Mouse (Mus musculus) kidney, postnatal 0 days (tissue): ENCODE measurements around the gene Jsrp1. TPM values are rescaled to one million over a fixed set of nuclear protein-coding genes. Genes with fewer than 3 reads are reported as not detected.

Experiments used
- ATAC-seq: fragments of 200-750 bp; cut with Nextera tagmentation; replicated peaks from 2 replicates; pipeline ENCODE4 v1.8.0; 2017; ENCODE audit warnings: low read depth, moderate number of reproducible peaks, moderate TSS enrichment, moderate library complexity; ENCODE audit not compliant: low FRiP score
- DNase-seq: peaks from one replicate; pipeline ENCODE4 v3.0.0-alpha.2; 2016; ENCODE audit warnings: low spot score
- H3K27ac ChIP-seq: fragments of 300-500 bp; sonication (generic); 2 replicates; pipeline ENCODE4 v1.5.1; 2014; ENCODE audit warnings: mild to moderate bottlenecking
- H3K27me3 ChIP-seq: fragments of 300-500 bp; sonication (generic); 2 replicates; pipeline ENCODE4 v1.6.1; 2014; ENCODE audit warnings: low read length, mixed read lengths; ENCODE audit not compliant: insufficient read depth
- H3K36me3 ChIP-seq: fragments of 300-500 bp; sonication (generic); 2 replicates; pipeline ENCODE4 v1.6.1; 2014; ENCODE audit warnings: low read length, mixed read lengths; ENCODE audit not compliant: insufficient read depth
- H3K4me1 ChIP-seq: fragments of 300-500 bp; sonication (generic); replicated peaks from 2 replicates; pipeline ENCODE4 v1.6.1; 2014; ENCODE audit warnings: antibody characterized with exemption, low read length, mixed read lengths; ENCODE audit not compliant: insufficient read depth
- H3K4me2 ChIP-seq: fragments of 300-500 bp; sonication (generic); 2 replicates; pipeline ENCODE4 v1.6.1; 2014; ENCODE audit warnings: mild to moderate bottlenecking, low read length, moderate library complexity, mixed read lengths
- H3K4me3 ChIP-seq: fragments of 300-500 bp; sonication (generic); replicated peaks from 2 replicates; pipeline ENCODE4 v1.5.1; 2014; ENCODE audit warnings: low read depth, low read length
- H3K9ac ChIP-seq: fragments of 300-500 bp; sonication (generic); 2 replicates; pipeline ENCODE4 v1.6.1; 2014; ENCODE audit warnings: low read depth, low read length
- H3K9me3 ChIP-seq: fragments of 300-500 bp; sonication (generic); replicated peaks from 2 replicates; pipeline ENCODE4 v1.6.1; 2016; ENCODE audit warnings: low read length, inconsistent platforms, mixed read lengths
- CTCF ChIP-seq: IDR thresholded peaks from 2 replicates; pipeline ENCODE4 v1.5.1; 2016; ENCODE audit warnings: antibody characterized with exemption, low read depth, mild to moderate bottlenecking, moderate library complexity
- WGBS: fragments of 180-500 bp; shearing (Covaris S2); extraction: QIAGEN DNeasy Blood & Tissue Kit; methylation state at CpG from one replicate; pipeline ENCODE4 v1.1.7; 2014; 5-methylcytosine and 5-hydroxymethylcytosine counted together
- polyA plus RNA-seq: library from polyadenylated mRNA; unstranded; fragments of >200 nt; fragmentation: Nextera tagmentation; extraction: Ambion mirVana; gene quantifications from 2 replicates; pipeline ENCODE4 v1.2.1, GENCODE M21; 2015

The Jsrp1 gene
- polyA plus RNA-seq, 1 experiment from 2014 or later: 4.6 TPM

DNA sequence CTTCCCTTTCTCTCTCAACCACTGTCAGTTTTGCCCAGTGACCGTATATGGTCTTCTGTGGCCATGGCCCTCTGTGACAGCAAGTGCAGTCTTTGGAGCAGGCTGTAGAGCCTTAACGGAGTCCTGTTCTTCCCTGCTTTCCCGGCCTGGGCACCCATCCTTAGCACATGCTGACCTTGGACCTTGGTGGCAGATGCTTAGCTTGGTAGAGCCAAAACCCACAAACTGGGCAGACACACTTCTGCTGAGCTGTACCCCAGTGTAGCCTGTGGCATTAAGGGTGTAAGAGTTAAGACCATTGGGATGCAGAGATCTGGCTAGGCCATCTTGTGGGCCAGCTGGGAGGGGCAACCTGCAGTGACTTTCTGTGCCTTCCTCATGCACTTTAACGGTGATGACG is 39.5 kb downstream of the Jsrp1 start:
- H3K27ac ChIP-seq: no peak overlapping the region
- TF ChIP-seq CTCF: no peak
- no peak overlapping the region for H3K4me3 ChIP-seq
- H3K9me3 ChIP-seq: no peaks in the 10 kb centered on the region
- no peak for DNase-seq
- peaks cover 76% of the 10 kb centered on the region for H3K36me3 ChIP-seq
- ATAC-seq: no peak
- no peaks in the 10 kb centered on the region for H3K27me3 ChIP-seq
- WGBS: 80% methylated on average over 5 of the region's 5 CpGs
- H3K4me2 ChIP-seq: no peak overlapping the region
- H3K4me1 ChIP-seq: no peaks in the 10 kb centered on the region
- no peak overlapping the region for H3K9ac ChIP-seq

DNA sequence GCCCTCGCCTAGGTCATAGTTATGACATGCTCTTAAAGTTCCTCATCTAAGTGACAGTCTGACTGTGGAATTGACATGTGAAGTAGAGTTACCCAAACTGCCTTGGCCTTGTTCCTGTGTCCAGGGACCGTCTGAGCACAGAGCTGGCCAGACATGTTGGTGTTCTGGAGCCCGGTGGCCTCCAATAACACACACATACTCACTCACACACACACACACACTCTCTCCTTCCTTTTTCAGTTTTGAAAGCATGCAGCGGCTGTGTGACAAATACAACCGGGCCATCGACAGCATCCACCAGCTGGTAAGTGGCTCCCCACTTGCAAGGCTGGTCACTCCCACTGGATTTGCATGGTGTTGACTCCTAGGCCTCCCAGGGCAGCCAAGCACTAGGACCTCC is 44.9 kb downstream of the Jsrp1 start:
- peaks cover 67% of the 10 kb centered on the region for H3K36me3 ChIP-seq
- no peaks in the 10 kb centered on the region for H3K27me3 ChIP-seq
- H3K4me3 ChIP-seq: no peak overlapping the region
- no peaks in the 10 kb centered on the region for H3K4me1 ChIP-seq
- H3K4me2 ChIP-seq: no peak overlapping the region
- TF ChIP-seq CTCF: no peak
- H3K9me3 ChIP-seq: no peaks in the 10 kb centered on the region
- WGBS: 93% methylated on average over 6 of the region's 6 CpGs
- H3K27ac ChIP-seq: no peak overlapping the region
- ATAC-seq (no peak), DNase-seq (no peak)
- H3K9ac ChIP-seq: no peak overlapping the region

DNA sequence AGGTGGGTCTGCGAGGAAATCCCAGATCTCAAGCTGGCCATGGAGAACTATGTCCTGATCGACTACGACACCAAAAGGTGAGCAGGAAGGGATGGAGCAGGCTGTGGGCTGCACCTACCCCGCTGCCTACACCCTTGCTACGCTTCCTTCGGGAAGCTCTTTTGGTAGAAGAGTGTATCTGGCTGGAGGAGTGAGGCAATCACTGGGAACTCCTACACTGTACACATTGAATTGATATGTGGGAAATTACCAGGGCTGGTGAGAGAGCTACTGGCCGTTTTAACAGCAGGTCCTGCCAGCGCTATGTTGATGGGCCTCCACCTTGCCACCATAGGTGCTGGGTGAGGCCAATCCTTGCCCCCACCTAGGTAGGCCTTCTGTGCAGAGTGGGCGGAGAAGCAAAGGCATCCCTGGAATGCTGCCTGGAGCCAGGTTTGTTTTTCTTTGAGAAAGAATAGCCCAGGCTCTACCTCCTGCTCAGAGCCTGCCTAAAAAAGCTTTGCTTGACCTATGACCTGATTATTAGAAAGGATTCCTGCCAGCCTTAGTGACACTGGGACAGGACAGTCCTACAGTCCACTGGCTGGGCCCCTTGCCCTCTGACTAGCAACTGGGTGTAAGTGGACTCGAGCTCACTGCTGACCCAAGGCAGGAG is 47.0 kb downstream of the Jsrp1 start:
- no peaks in the 10 kb centered on the region for H3K9me3 ChIP-seq
- H3K27ac ChIP-seq: peak overlapping the region; percentile 31; the same call in 1 of the 2 replicates
- ATAC-seq (peak; percentile 25; the same call in 1 of the 2 replicates), DNase-seq (no peak)
- H3K4me2 ChIP-seq: no peak overlapping the region
- 0 out of 2 replicates have a peak, but pooled peaks cover 5% of the 10 kb centered on the region for H3K4me1 ChIP-seq
- no peak overlapping the region for H3K4me3 ChIP-seq
- no peak for TF ChIP-seq CTCF
- H3K36me3 ChIP-seq: peaks cover 47% of the 10 kb centered on the region
- H3K9ac ChIP-seq: no peak overlapping the region
- H3K27me3 ChIP-seq: no peaks in the 10 kb centered on the region
- 76% methylated on average over 10 of the region's 10 CpGs for WGBS

DNA sequence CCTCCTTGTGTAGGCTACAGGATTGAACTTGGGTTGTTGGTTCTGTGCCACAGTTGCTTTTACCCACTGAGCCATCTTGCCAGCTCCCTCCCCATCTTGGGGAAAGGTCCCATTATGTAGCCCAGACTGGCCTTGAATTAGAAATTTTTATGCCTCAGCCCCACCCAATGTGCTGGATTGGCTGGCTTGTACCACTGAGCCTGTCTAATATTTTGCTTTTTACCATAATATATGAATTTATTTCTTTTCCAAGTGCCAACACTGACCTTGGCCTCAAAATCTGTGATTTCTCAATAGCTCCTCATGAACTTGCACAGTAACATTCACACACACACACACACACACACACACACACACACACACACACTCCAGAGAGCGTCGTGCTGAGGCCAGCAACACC is 47.6 kb downstream of the Jsrp1 start:
- DNase-seq (no peak), ATAC-seq (no peak)
- H3K4me2 ChIP-seq: no peak overlapping the region
- no peaks in the 10 kb centered on the region for H3K27me3 ChIP-seq
- H3K9me3 ChIP-seq: no peaks in the 10 kb centered on the region
- H3K36me3 ChIP-seq: peaks cover 41% of the 10 kb centered on the region
- peaks cover 10% of the 10 kb centered on the region; the same call in 1 of the 2 replicates for H3K4me1 ChIP-seq
- no peak overlapping the region for H3K4me3 ChIP-seq
- TF ChIP-seq CTCF: no peak
- no peak overlapping the region for H3K9ac ChIP-seq
- WGBS: 83% methylated on average over 2 of the region's 2 CpGs
- peak overlapping the region; percentile 31; the same call in 1 of the 2 replicates for H3K27ac ChIP-seq

DNA sequence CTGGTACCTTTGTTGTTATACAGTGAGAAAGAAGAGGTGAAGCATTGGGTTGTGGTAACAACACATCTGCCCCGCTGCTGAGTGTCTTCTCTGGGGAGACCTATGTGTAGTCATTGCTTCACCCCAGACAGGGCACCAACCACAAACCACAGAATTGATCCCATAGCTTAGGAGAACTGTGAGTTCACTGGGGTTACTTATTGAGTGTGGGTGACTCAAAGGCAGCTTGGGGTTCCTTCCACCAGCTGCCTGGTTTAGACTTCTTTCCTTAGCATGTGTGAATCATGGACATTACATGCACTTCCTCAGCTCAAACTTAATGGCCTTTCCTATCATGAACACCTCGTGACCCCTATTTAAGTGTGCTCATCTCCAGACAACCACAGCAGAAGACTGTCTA is 49.8 kb downstream of the Jsrp1 start:
- no peak overlapping the region for H3K9ac ChIP-seq
- DNase-seq (no peak), ATAC-seq (no peak)
- no peaks in the 10 kb centered on the region for H3K9me3 ChIP-seq
- H3K27me3 ChIP-seq: no peaks in the 10 kb centered on the region
- H3K4me2 ChIP-seq: no peak overlapping the region
- no peak overlapping the region for H3K27ac ChIP-seq
- TF ChIP-seq CTCF: no peak
- H3K4me3 ChIP-seq: no peak overlapping the region
- WGBS: 86% methylated on average over 2 of the region's 2 CpGs
- H3K4me1 ChIP-seq: peaks cover 11% of the 10 kb centered on the region; the same call in 1 of the 2 replicates
- H3K36me3 ChIP-seq: peaks cover 24% of the 10 kb centered on the region

DNA sequence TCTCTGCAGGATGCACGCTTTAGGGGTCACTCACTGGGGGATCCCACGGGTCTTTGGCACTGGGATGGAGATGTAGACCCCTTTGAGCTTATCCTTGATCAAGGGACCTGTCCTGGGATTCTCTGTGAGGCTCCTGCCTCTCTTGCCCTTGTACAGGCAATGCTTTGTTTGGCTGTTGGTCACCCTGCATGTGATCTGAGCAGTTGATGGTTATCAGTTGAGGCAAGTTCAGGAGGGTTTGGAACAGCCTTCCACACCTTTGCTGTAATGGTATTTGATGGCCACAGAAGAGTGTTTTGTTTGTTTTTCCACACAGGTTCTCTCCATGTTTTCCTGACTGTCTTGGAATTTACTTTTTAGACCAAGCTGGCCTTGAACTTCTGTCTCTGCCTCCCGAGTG is 51.5 kb downstream of the Jsrp1 start:
- ATAC-seq (no peak), DNase-seq (no peak)
- H3K4me1 ChIP-seq: peaks cover 19% of the 10 kb centered on the region
- no peaks in the 10 kb centered on the region for H3K27me3 ChIP-seq
- no peaks in the 10 kb centered on the region for H3K9me3 ChIP-seq
- no peak for TF ChIP-seq CTCF
- H3K27ac ChIP-seq: no peak overlapping the region
- peaks cover 11% of the 10 kb centered on the region; the same call in 1 of the 2 replicates for H3K36me3 ChIP-seq
- H3K4me2 ChIP-seq: no peak overlapping the region
- no peak overlapping the region for H3K9ac ChIP-seq
- H3K4me3 ChIP-seq: no peak overlapping the region
- 38% methylated on average over 3 of the region's 3 CpGs for WGBS
